27 mouse cellular contexts compared by ENCODE assay signal in genomic region chr4:10845848-10846247, GRCm38 (mm10). TPM values are rescaled to one million over a fixed set of nuclear protein-coding genes. Genes with fewer than 3 reads are reported as not detected.
DNase-seq lines count a peak whose midpoint lies in the region; ATAC-seq and TF ChIP-seq lines count a peak whose summit lies in the region.
"Had no signal": no experiment of that assay in that cellular context is flagged by ENCODE, and none has a peak within 500 bp of the region (broad histone marks: within the 10 kb centered on the region; RNA-seq: fewer than 3 reads in every experiment).

No protein-coding gene starts in this region.

- intact Hi-C loops in heart, postnatal 10 days (cut with DNase I), result no loop called here

- peak; percentile 13 to 19 for DNase-seq in heart, postnatal 10 days
- no peak for DNase-seq in heart, embryonic 10.5 days (ENCODE audit: low spot score)
- DNase-seq in kidney, adult 18-20 months, result no peak
- peak; percentile 36 for DNase-seq in kidney, postnatal 10 days
- DNase-seq in kidney, postnatal 25 days, result no peak
- peak; percentile 12 for DNase-seq in lung, embryonic 14.5 days
- DNase-seq in lung, postnatal 0 days (ENCODE audit: low spot score), result no peak
- DNase-seq: adrenal gland, postnatal 10 days; adrenal gland, postnatal 36 days; B cell, adult 2 months; cerebellum, adult 18-20 months; cerebellum, adult 9-10 months; cerebellum, postnatal 14 days; gastrocnemius, postnatal 10 days; gastrocnemius, postnatal 36 days; heart, postnatal 4 days had no signal

- no peaks in the 10 kb centered on the region for H3K27me3 ChIP-seq in heart, embryonic 10.5 days (ENCODE audit: insufficient read depth, poor library complexity, severe bottlenecking)
- H3K27me3 ChIP-seq in kidney, embryonic 15.5 days, result no peaks in the 10 kb centered on the region
- H3K27me3 ChIP-seq in lung, embryonic 14.5 days (ENCODE audit: insufficient read depth, low read length), result no peaks in the 10 kb centered on the region
- H3K27me3 ChIP-seq in lung, postnatal 0 days (replicated peaks; ENCODE audit: insufficient read depth, low read length), result no peaks in the 10 kb centered on the region
- H3K27me3 ChIP-seq: CH12.LX; forebrain, embryonic 13.5 days; heart, embryonic 12.5 days; heart, embryonic 15.5 days; Patski had no signal

- 74% methylated on average over 7 of the region's 7 CpGs for WGBS in heart, embryonic 10.5 days
- 50% methylated on average over 7 of the region's 7 CpGs for WGBS in kidney, embryonic 15.5 days
- WGBS in lung, embryonic 14.5 days, result 50% methylated on average over 7 of the region's 7 CpGs
- 51% methylated on average over 7 of the region's 7 CpGs for WGBS in lung, postnatal 0 days

- no peak for TF ChIP-seq EP300 in lung, postnatal 0 days (IDR thresholded peaks at IDR 0.05)

- no peak for TF ChIP-seq CTCF in lung, embryonic 14.5 days (IDR thresholded peaks at IDR 0.05; ENCODE audit: low read depth)
- no peak for TF ChIP-seq CTCF in lung, postnatal 0 days (IDR thresholded peaks at IDR 0.05)

- no peak overlapping the region for H3K9ac ChIP-seq in kidney, embryonic 15.5 days
- H3K9ac ChIP-seq in lung, embryonic 14.5 days, result no peak overlapping the region
- no peak overlapping the region for H3K9ac ChIP-seq in lung, postnatal 0 days (replicated peaks; ENCODE audit: low read depth)
- H3K9ac ChIP-seq: forebrain, embryonic 13.5 days; heart, embryonic 12.5 days; heart, embryonic 15.5 days; hindbrain, embryonic 14.5 days had no signal

- H3K4me1 ChIP-seq in heart, embryonic 10.5 days, result no peaks in the 10 kb centered on the region
- no peaks in the 10 kb centered on the region; the same call in 1 of the 2 replicates for H3K4me1 ChIP-seq in kidney, embryonic 15.5 days
- H3K4me1 ChIP-seq in lung, embryonic 14.5 days (ENCODE audit: insufficient read depth), result no peaks in the 10 kb centered on the region
- no peaks in the 10 kb centered on the region for H3K4me1 ChIP-seq in lung, postnatal 0 days (ENCODE audit: insufficient read depth, low read depth, low read length)
- H3K4me1 ChIP-seq: forebrain, embryonic 13.5 days; heart, embryonic 12.5 days; heart, embryonic 15.5 days had no signal

- no peak overlapping the region for H3K4me2 ChIP-seq in kidney, embryonic 15.5 days
- no peak overlapping the region for H3K4me2 ChIP-seq in lung, embryonic 14.5 days
- H3K4me2 ChIP-seq in lung, postnatal 0 days (replicated peaks; ENCODE audit: low read depth, low read length), result no peak overlapping the region
- H3K4me2 ChIP-seq: forebrain, embryonic 13.5 days; heart, embryonic 12.5 days; heart, embryonic 15.5 days; hindbrain, embryonic 14.5 days had no signal

- H3K36me3 ChIP-seq in heart, embryonic 10.5 days, result no peaks in the 10 kb centered on the region
- no peaks in the 10 kb centered on the region for H3K36me3 ChIP-seq in kidney, embryonic 15.5 days
- no peaks in the 10 kb centered on the region for H3K36me3 ChIP-seq in lung, embryonic 14.5 days (ENCODE audit: insufficient read depth)
- no peaks in the 10 kb centered on the region for H3K36me3 ChIP-seq in lung, postnatal 0 days (ENCODE audit: insufficient read depth, low read length)
- H3K36me3 ChIP-seq: forebrain, embryonic 10.5 days; G1E; heart, embryonic 12.5 days; heart, embryonic 15.5 days had no signal

- H3K4me3 ChIP-seq in heart, embryonic 10.5 days, result no peak overlapping the region
- no peak overlapping the region for H3K4me3 ChIP-seq in kidney, embryonic 15.5 days (replicated peaks)
- H3K4me3 ChIP-seq in lung, embryonic 14.5 days (ENCODE audit: low read depth, low read length), result no peak overlapping the region
- no peak overlapping the region for H3K4me3 ChIP-seq in lung, postnatal 0 days (ENCODE audit: low read depth, low read length)
- H3K4me3 ChIP-seq: forebrain, embryonic 10.5 days; forebrain, embryonic 13.5 days; heart, embryonic 12.5 days; heart, embryonic 15.5 days had no signal

- no peak overlapping the region for H3K27ac ChIP-seq in heart, embryonic 10.5 days
- no peak overlapping the region for H3K27ac ChIP-seq in kidney, embryonic 15.5 days
- H3K27ac ChIP-seq in lung, embryonic 14.5 days (ENCODE audit: low read depth), result no peak overlapping the region
- H3K27ac ChIP-seq in lung, postnatal 0 days (ENCODE audit: low read length), result no peak overlapping the region
- H3K27ac ChIP-seq: forebrain, embryonic 10.5 days; forebrain, embryonic 13.5 days; heart, embryonic 15.5 days; hindbrain, embryonic 14.5 days; hindbrain, postnatal 0 days had no signal

- H3K9me3 ChIP-seq in heart, embryonic 10.5 days, result no peaks in the 10 kb centered on the region
- H3K9me3 ChIP-seq in kidney, embryonic 15.5 days (replicated peaks), result no peaks in the 10 kb centered on the region
- no peaks in the 10 kb centered on the region for H3K9me3 ChIP-seq in lung, embryonic 14.5 days (ENCODE audit: low read depth, low read length)
- no peaks in the 10 kb centered on the region for H3K9me3 ChIP-seq in lung, postnatal 0 days (ENCODE audit: low read length)
- H3K9me3 ChIP-seq: forebrain, embryonic 10.5 days; forebrain, embryonic 13.5 days; G1E; heart, embryonic 12.5 days; heart, embryonic 15.5 days had no signal

- ATAC-seq in kidney, embryonic 15.5 days (replicated peaks; ENCODE audit: low FRiP score), result peak; percentile 62; the same call in 1 of the 2 replicates
- ATAC-seq in lung, embryonic 14.5 days (ENCODE audit: insufficient read depth), result no peak
- no peak for ATAC-seq in lung, postnatal 0 days
- ATAC-seq: forebrain, embryonic 13.5 days; forebrain, embryonic 16.5 days; hindbrain, postnatal 0 days; Patski had no signal

RNA-seq across cellular contexts. Expression of gene 2610301B20Rik, which starts 28.4 kb away (rescaled TPM):
- total RNA-seq in heart, postnatal 10 days (2021), result 1 to 10 TPM; 8.8 to 9.9 TPM
- 22.9 and 23.8 TPM in 2 replicates for polyA plus RNA-seq in heart, embryonic 10.5 days (2016; fragmentation: Nextera tagmentation; extraction: Ambion mirVana)
- 26.4 and 27.9 TPM in 2 replicates for polyA plus RNA-seq in kidney, embryonic 15.5 days (2015; fragmentation: Nextera tagmentation; extraction: Ambion mirVana)
- polyA plus RNA-seq in lung, embryonic 14.5 days (2014; fragmentation: Nextera tagmentation; extraction: Ambion mirVana), result 27.9 and 29.3 TPM in 2 replicates
- 25.8 and 28.3 TPM in 2 replicates for polyA plus RNA-seq in lung, postnatal 0 days (2015; fragmentation: Nextera tagmentation; extraction: Ambion mirVana)

Comparison
In these comparisons a context has a peak if more than half of its experiments do, and no peak if none do; other contexts are left out.
1. DNase-seq: peak in heart, postnatal 10 days (2 of 2), kidney, postnatal 10 days (single experiment) and lung, embryonic 14.5 days (single experiment); none in heart, embryonic 10.5 days (single experiment), kidney, adult 18-20 months (single experiment), kidney, postnatal 25 days (0 of 2) and lung, postnatal 0 days (single experiment).